Mouse (Mus musculus): Measurements from ENCODE around the gene Chuk.

The Chuk gene

GRCm38 (mm10) chr19:44030024-44030423, 77.3 kb downstream of the Chuk start:
- DNase-seq, result no peak

GRCm38 (mm10) chr19:44028972-44029371, 78.3 kb downstream of the Chuk start, which contains the start of gene Cyp2c23:
Gene Cyp2c23, minus strand, starts transcription at chr19:44029208.
- no peak for DNase-seq

DNA sequence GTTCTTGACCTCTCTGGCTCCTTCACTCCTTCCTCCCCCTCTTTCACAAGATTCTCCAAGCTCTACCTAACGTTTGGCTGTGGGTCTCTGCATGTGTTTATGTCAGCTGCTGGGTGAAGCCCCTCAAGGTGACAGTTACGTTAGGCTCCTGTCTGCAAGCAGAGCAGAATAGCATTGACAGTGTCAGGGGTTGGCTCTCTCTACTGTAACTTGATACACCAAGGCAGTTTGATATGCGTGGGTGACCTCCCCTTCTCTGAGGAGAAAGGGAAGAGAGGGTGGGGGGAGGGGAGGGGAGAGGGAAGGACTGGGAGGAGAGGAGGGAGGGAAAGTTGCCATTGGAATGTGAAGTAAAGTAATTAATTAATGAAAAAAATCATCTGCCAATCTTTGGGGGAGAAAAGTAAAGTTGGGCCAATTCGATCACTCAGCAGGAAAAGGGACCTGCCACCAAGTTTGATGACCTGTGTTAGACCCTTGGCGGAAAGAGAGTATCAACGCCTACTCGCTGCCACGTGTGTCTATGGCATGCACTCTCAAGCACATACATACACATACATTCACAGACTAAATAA, 80.2 kb downstream of the Chuk start:
- no peak for DNase-seq

DNA sequence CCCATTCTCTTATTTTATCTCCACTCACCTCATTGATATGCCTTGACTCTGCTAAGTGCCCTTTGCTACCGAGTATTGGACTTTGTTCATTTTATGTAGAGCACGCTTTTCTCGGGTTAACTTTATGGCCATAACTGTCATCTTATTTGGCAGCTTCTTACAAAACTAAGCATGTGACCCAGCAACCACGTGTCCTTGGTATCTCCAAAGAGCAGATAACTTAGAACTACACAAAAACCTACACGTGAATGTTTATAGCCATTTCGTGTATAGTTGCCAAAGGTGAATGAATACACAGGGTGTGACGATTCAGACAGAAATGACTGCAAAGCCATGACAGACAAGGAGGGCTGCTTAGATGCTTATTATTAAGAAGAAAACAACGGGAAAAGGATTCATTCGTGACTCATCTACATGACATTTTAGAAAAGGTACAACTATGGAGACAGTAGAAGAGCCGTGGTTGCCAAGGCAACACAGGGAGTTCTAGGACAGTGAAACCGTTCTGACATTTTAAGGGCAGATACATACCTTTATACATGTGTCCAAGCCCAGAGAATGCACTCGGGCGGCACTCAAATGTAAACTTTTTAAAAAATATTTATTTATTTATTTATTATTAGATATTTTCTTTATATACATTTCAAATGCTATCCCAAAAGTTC, 82.2 kb downstream of the Chuk start:
- no peak for DNase-seq
